Mouse (Mus musculus): ENCODE measurements around the gene Fcho2. TPM values are rescaled to one million over a fixed set of nuclear protein-coding genes. Genes with fewer than 3 reads are reported as not detected.

Fcho2 gene
- total RNA-seq, 4 experiments from 2014 or later = 14.8 to 21.3 (median 19.2) TPM

GRCm38 (mm10) chr13:98680470-98681060 is 134.7 kb downstream of the Fcho2 start:
- DNase-seq (ENCODE audit: low spot score in 2 of 2) = no peak

- DNase-seq (ENCODE audit: low spot score in 2 of 2) = no peak
Observed at GRCm38 (mm10) chr13:98679631-98680041, 135.6 kb downstream of the Fcho2 start.

GRCm38 (mm10) chr13:98679230-98679629 is 136.0 kb downstream of the Fcho2 start:
- DNase-seq (ENCODE audit: low spot score in 2 of 2) = no peak

DNA sequence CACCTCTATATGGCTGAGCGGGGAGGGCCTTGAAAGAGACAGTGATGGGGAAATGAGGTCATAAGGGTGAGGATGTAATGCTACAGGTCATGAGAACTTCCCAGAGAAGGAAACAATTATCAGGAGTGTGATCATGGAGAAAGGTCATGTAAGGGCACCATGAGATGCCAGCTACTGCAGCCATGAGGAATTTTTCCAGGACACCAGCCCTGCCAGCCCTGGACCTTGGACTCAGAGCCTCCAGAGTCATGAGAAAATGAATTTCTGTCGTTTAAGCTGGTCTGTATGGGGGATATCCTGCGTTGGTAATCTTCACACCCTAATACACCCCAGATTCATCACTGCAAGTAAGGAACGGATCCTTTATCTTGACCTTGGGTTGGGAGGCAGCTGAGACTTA is 141.3 kb downstream of the Fcho2 start:
- no peak for DNase-seq (ENCODE audit: low spot score in 2 of 2)

Other genes with a start within 250 kb of the Fcho2 start
- not detected for gene Tmem174, start 178.0 kb downstream of the Fcho2 start, total RNA-seq (2022)
- gene Tmem171, start 120.6 kb downstream of the Fcho2 start, total RNA-seq (2022) = 1 to 10 TPM in 1 of 4 experiments, under 1 TPM in 1, not detected in 2; 0.32 to 1.4 TPM
- 10 to 100 TPM; 30.7 to 34.4 (median 31.1) TPM for gene Tnpo1, start 110.9 kb upstream of the Fcho2 start, total RNA-seq (2022)
- gene 1700024P04Rik, start 169.1 kb upstream of the Fcho2 start, total RNA-seq (2022) = not detected